Mouse (Mus musculus): Measurements from ENCODE around the gene Tspan4.

Gene Tspan4

DNA sequence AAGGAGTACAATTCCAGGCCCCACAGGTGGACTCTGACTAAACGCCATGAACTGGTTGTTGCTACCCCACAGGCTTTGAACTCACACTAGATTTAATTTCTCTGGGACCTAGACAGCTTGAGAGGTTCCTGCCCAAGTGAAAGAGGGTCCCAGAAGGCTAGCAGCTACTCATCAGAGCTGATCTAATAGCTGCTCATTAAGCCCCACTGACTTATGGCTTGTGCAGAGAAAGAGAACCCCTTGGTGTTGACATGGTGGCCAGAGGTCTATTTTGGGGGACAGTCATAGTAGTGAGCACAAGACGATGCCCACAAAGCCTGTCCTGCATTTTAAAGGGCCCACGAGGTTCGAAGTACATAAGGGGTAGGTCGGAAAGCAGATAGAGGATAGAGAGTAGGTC is 880 bp upstream of the Tspan4 start:
- Histone ChIP-seq H3K4me1 (replicated peaks; ENCODE audit: low read depth, low read length) (peaks cover 79% of the 10 kb centered on the region), H3K9me3 (ENCODE audit: low read length) (no peaks in the 10 kb centered on the region), H3K27me3 (ENCODE audit: insufficient read depth, low read length) (peaks cover 15% of the 10 kb centered on the region), H3K36me3 (ENCODE audit: insufficient read depth, low read length) (peaks cover 46% of the 10 kb centered on the region), H3K4me3 (replicated peaks; ENCODE audit: low read length) (peak overlapping the region; percentile 96)
- TF ChIP-seq NANOG (IDR thresholded peaks at IDR 0.05; ENCODE audit: borderline replicate concordance, low read length) = no peak
- TF ChIP-seq POU5F1 (IDR thresholded peaks at IDR 0.05; ENCODE audit: borderline replicate concordance, low read length) = no peak
- TF ChIP-seq CTCF (conservative IDR thresholded peaks at IDR 0.05; ENCODE audit: low read length) = no peak

DNA sequence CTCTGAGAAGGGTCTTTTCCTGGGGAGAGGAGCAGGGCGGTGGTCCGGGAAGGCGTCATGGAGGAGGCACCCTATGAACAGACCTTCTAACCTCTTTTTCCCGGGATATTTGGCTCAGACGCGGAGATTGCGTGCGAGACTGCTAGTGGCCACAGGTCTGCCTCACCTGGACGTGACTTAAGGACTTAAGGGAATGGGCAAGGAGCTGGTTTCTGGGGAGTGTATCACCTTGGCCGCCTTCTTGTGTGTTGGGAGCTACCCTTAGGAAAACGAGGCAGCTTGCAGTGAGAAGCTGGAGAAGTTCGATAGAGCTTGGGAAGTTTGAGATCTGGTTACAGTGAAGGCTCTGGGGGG is 742 bp downstream of the Tspan4 start:
- Histone ChIP-seq H3K4me1 (replicated peaks; ENCODE audit: low read depth, low read length) (peaks cover 68% of the 10 kb centered on the region), H3K27me3 (ENCODE audit: insufficient read depth, low read length) (peaks cover 23% of the 10 kb centered on the region), H3K4me3 (replicated peaks; ENCODE audit: low read length) (peak overlapping the region; percentile 96), H3K36me3 (ENCODE audit: insufficient read depth, low read length) (peaks cover 30% of the 10 kb centered on the region), H3K9me3 (ENCODE audit: low read length) (no peaks in the 10 kb centered on the region)
- no peak for TF ChIP-seq CTCF (conservative IDR thresholded peaks at IDR 0.05; ENCODE audit: low read length)
- TF ChIP-seq NANOG (IDR thresholded peaks at IDR 0.05; ENCODE audit: borderline replicate concordance, low read length) = no peak
- no peak for TF ChIP-seq POU5F1 (IDR thresholded peaks at IDR 0.05; ENCODE audit: borderline replicate concordance, low read length)

DNA sequence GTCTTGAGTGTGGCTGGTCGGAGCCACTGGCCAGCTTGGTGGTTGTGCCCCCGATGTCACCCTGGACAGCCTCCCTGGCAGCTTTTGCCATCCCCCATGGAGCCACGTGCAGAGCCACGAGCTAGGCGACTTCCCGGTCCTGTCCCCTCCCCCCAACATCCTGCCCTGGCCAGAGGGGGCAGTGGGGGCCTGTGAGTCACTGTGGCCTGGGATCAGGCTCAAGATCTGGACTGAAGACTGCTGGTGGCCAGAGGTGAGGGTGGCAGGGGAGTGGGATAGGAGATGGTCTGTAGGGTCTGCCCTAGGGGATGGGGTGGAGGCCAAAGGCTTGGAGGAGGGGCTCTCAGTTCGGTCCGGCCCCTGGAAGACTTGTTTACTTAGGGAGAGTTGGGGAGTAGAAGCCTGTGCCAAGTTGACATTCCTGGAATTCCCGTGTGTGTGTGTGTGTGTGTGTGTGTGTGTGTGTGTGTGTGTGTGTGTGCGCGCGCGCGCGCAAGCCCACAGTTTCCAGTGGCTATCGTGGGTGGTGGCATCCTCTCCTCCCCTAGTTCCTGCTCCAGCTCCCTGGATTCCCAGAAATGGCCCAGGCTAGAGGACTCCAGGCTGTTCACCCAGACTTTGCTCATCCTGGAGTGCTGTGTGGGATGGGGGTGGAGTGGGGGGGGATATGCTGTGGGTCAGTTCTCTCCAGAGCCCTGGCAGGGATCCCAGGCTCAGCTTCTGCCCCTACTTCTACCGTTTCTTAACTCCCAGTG is 1.4 kb downstream of the Tspan4 start:
- Histone ChIP-seq H3K36me3 (ENCODE audit: insufficient read depth, low read length) (peaks cover 24% of the 10 kb centered on the region), H3K9me3 (ENCODE audit: low read length) (no peaks in the 10 kb centered on the region), H3K27me3 (ENCODE audit: insufficient read depth, low read length) (peaks cover 28% of the 10 kb centered on the region), H3K4me3 (replicated peaks; ENCODE audit: low read length) (peak overlapping the region; percentile 96), H3K4me1 (replicated peaks; ENCODE audit: low read depth, low read length) (peaks cover 68% of the 10 kb centered on the region)
- TF ChIP-seq NANOG (IDR thresholded peaks at IDR 0.05; ENCODE audit: borderline replicate concordance, low read length) = no peak
- no peak for TF ChIP-seq CTCF (conservative IDR thresholded peaks at IDR 0.05; ENCODE audit: low read length)
- no peak for TF ChIP-seq POU5F1 (IDR thresholded peaks at IDR 0.05; ENCODE audit: borderline replicate concordance, low read length)

GRCm38 (mm10) chr7:141476981-141477370 is 1.9 kb downstream of the Tspan4 start:
- H3K4me3 ChIP-seq (replicated peaks; ENCODE audit: low read length) = peak overlapping the region; percentile 96
- H3K9me3 ChIP-seq (ENCODE audit: low read length) = no peaks in the 10 kb centered on the region
- peaks cover 19% of the 10 kb centered on the region for H3K36me3 ChIP-seq (ENCODE audit: insufficient read depth, low read length)
- no peak for TF ChIP-seq POU5F1 (IDR thresholded peaks at IDR 0.05; ENCODE audit: borderline replicate concordance, low read length)
- TF ChIP-seq NANOG (IDR thresholded peaks at IDR 0.05; ENCODE audit: borderline replicate concordance, low read length) = no peak
- TF ChIP-seq CTCF (conservative IDR thresholded peaks at IDR 0.05; ENCODE audit: low read length) = no peak
- H3K4me1 ChIP-seq (replicated peaks; ENCODE audit: low read depth, low read length) = peaks cover 67% of the 10 kb centered on the region
- peaks cover 31% of the 10 kb centered on the region for H3K27me3 ChIP-seq (ENCODE audit: insufficient read depth, low read length)

GRCm38 (mm10) chr7:141477578-141478269 is 2.7 kb downstream of the Tspan4 start:
- H3K4me1 ChIP-seq (replicated peaks; ENCODE audit: low read depth, low read length) = peaks cover 64% of the 10 kb centered on the region
- H3K9me3 ChIP-seq (ENCODE audit: low read length) = no peaks in the 10 kb centered on the region
- no peak for TF ChIP-seq NANOG (IDR thresholded peaks at IDR 0.05; ENCODE audit: borderline replicate concordance, low read length)
- no peak for TF ChIP-seq CTCF (conservative IDR thresholded peaks at IDR 0.05; ENCODE audit: low read length)
- TF ChIP-seq POU5F1 (IDR thresholded peaks at IDR 0.05; ENCODE audit: borderline replicate concordance, low read length) = no peak
- peaks cover 12% of the 10 kb centered on the region for H3K36me3 ChIP-seq (ENCODE audit: insufficient read depth, low read length)
- peaks cover 38% of the 10 kb centered on the region for H3K27me3 ChIP-seq (ENCODE audit: insufficient read depth, low read length)
- H3K4me3 ChIP-seq (replicated peaks; ENCODE audit: low read length) = peak overlapping the region; percentile 96; the same call in 1 of the 2 replicates

DNA sequence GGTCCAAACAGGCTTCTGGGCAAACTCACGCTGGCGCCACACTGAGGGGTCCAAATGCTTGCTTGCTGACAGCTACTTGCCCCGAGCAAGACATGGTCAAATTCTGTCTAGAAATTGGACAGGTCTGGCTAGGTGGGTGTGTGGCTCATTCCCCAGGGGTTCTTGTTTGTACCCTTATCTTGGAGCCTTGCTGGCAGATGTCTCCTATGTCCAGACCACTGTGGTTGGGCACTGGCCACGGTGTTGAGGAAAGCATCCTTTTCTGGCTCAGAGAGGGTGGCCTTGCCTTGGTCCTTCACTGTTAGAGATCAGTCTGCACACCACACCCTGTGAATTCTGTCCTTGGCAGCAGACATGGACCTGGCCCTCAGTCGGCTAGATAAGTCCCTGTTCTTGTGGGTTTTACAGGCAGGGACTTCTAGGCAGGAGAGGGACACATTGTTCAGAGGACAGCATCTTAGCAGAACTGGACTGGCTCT is 3.3 kb downstream of the Tspan4 start:
- Histone ChIP-seq H3K4me3 (replicated peaks; ENCODE audit: low read length) (no peak overlapping the region), H3K27me3 (ENCODE audit: insufficient read depth, low read length) (peaks cover 44% of the 10 kb centered on the region), H3K9me3 (ENCODE audit: low read length) (no peaks in the 10 kb centered on the region), H3K4me1 (replicated peaks; ENCODE audit: low read depth, low read length) (peaks cover 65% of the 10 kb centered on the region), H3K36me3 (ENCODE audit: insufficient read depth, low read length) (peaks cover 6% of the 10 kb centered on the region)
- TF ChIP-seq NANOG (IDR thresholded peaks at IDR 0.05; ENCODE audit: borderline replicate concordance, low read length) = no peak
- TF ChIP-seq POU5F1 (IDR thresholded peaks at IDR 0.05; ENCODE audit: borderline replicate concordance, low read length) = no peak
- TF ChIP-seq CTCF (conservative IDR thresholded peaks at IDR 0.05; ENCODE audit: low read length) = no peak

- H3K9me3 ChIP-seq (ENCODE audit: low read length) = no peaks in the 10 kb centered on the region
- peak overlapping the region; percentile 90 for H3K4me3 ChIP-seq (replicated peaks; ENCODE audit: low read length)
- peaks cover 54% of the 10 kb centered on the region for H3K4me1 ChIP-seq (replicated peaks; ENCODE audit: low read depth, low read length)
- peaks cover 21% of the 10 kb centered on the region for H3K36me3 ChIP-seq (ENCODE audit: insufficient read depth, low read length)
- peaks cover 56% of the 10 kb centered on the region for H3K27me3 ChIP-seq (ENCODE audit: insufficient read depth, low read length)
- no peak for TF ChIP-seq POU5F1 (IDR thresholded peaks at IDR 0.05; ENCODE audit: borderline replicate concordance, low read length)
- no peak for TF ChIP-seq NANOG (IDR thresholded peaks at IDR 0.05; ENCODE audit: borderline replicate concordance, low read length)
- peak; percentile 97 for TF ChIP-seq CTCF (conservative IDR thresholded peaks at IDR 0.05; ENCODE audit: low read length)
These were observed 5.9 kb downstream of the Tspan4 start for GRCm38 (mm10) chr7:141480842-141481497.

Measured in E14TG2a.4 (cell line).